Mouse (Mus musculus): Measurements from ENCODE around the gene Timm23. TPM values are rescaled to one million over a fixed set of nuclear protein-coding genes. Genes with fewer than 3 reads are reported as not detected.

Timm23 gene
- polyA plus RNA-seq, 1 experiment from 2014 or later = 322 TPM

DNA sequence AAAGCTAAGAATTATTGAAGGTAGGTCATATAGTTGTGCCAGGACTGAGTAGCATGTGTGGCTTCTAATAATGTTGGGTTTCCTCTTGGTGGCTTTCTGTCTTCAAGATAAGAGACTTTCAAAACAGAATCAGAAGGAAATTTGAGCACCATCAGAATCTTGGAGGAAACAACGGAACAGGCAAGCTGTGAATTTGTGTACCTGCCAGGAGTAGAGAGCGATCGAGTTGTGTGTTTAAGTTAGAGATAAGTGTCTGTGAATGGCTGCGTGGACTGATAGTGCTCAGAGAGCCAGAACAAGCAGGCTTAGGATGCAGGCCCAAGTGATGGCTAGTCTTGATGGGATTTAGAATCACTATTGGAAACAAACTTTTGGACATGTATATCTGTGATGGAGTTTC lies 69.9 kb downstream of the Timm23 start:
- WGBS (ENCODE audit: insufficient replicate concordance) = 21% methylated on average over 4 of the region's 4 CpGs
- Histone ChIP-seq H3K9ac (ENCODE audit: low read depth, low read length) (no peak overlapping the region), H3K4me1 (ENCODE audit: control insufficient read depth, insufficient read depth, low read length) (peaks cover 18% of the 10 kb centered on the region), H3K9me3 (replicated peaks; ENCODE audit: control insufficient read depth, low read length) (no peaks in the 10 kb centered on the region), H3K36me3 (ENCODE audit: control insufficient read depth, insufficient read depth, low read length) (no peaks in the 10 kb centered on the region), H3K4me2 (no peak overlapping the region), H3K27me3 (ENCODE audit: control insufficient read depth, insufficient read depth, low read length) (no peaks in the 10 kb centered on the region), H3K4me3 (ENCODE audit: low read depth, low read length) (no peak overlapping the region), H3K27ac (ENCODE audit: low read depth, low read length) (no peak overlapping the region)
- ATAC-seq (replicated peaks; ENCODE audit: insufficient number of reproducible peaks, low FRiP score, low TSS enrichment) = no peak

Other genes starting within 250 kb of the Timm23 start
- 0.15 and 0.19 TPM in 2 replicates for gene Galnt15, start 172.9 kb downstream of the Timm23 start, polyA plus RNA-seq (2014; fragmentation: Nextera tagmentation; extraction: Ambion mirVana)
- 25.6 and 31.9 TPM in 2 replicates for gene Oxnad1, start 116.5 kb downstream of the Timm23 start, polyA plus RNA-seq (2014; fragmentation: Nextera tagmentation; extraction: Ambion mirVana)
- 94.3 and 99.3 TPM in 2 replicates for gene Dph3, start 116.2 kb downstream of the Timm23 start, polyA plus RNA-seq (2014; fragmentation: Nextera tagmentation; extraction: Ambion mirVana)
- gene Msmb, start 59.9 kb downstream of the Timm23 start, polyA plus RNA-seq (2014; fragmentation: Nextera tagmentation; extraction: Ambion mirVana) = not detected in 2 replicates
- 145 and 157 TPM in 2 replicates for gene Ncoa4, start 42.0 kb downstream of the Timm23 start, polyA plus RNA-seq (2014; fragmentation: Nextera tagmentation; extraction: Ambion mirVana)
- gene Parg, start 51 bp upstream of the Timm23 start, polyA plus RNA-seq (2014; fragmentation: Nextera tagmentation; extraction: Ambion mirVana) = 33.4 and 36.7 TPM in 2 replicates
- gene Ogdhl, start 120.1 kb upstream of the Timm23 start, polyA plus RNA-seq (2014; fragmentation: Nextera tagmentation; extraction: Ambion mirVana) = 15.2 and 20.7 TPM in 2 replicates
- not detected in 2 replicates for gene 1700024G13Rik, start 186.5 kb upstream of the Timm23 start, polyA plus RNA-seq (2014; fragmentation: Nextera tagmentation; extraction: Ambion mirVana)

Measured in heart, embryonic 11.5 days (tissue).